Mouse (Mus musculus) right cerebral cortex, postnatal 14 days (tissue): Measurements from ENCODE around the gene Tgfbi.

Experiments used
- DNase-seq: peaks from one replicate; pipeline ENCODE4 v3.0.0; 2022

The Tgfbi gene

GRCm38 (mm10) chr13:56609103-56609856, at the start of gene Tgfbi:
Tgfbi (plus strand) TSS chr13:56609523.
- peak; percentile 42 for DNase-seq

- no peak for DNase-seq
Measured at GRCm38 (mm10) chr13:56559841-56560370, 49.4 kb upstream of the Tgfbi start.

- no peak for DNase-seq
Measured at GRCm38 (mm10) chr13:56561129-56561528, 48.2 kb upstream of the Tgfbi start.

GRCm38 (mm10) chr13:56563075-56563474, 46.2 kb upstream of the Tgfbi start:
- DNase-seq, result peak; percentile 52

- DNase-seq, result no peak
Measured at GRCm38 (mm10) chr13:56566336-56566735, 43.0 kb upstream of the Tgfbi start.

GRCm38 (mm10) chr13:56571645-56572044, 37.7 kb upstream of the Tgfbi start:
- no peak for DNase-seq

GRCm38 (mm10) chr13:56575074-56575473, 34.2 kb upstream of the Tgfbi start:
- DNase-seq, result no peak

- peak; percentile 59 for DNase-seq
Measured at GRCm38 (mm10) chr13:56575701-56576321, 33.5 kb upstream of the Tgfbi start.

- DNase-seq, result no peak
Measured at GRCm38 (mm10) chr13:56578097-56578496, 31.2 kb upstream of the Tgfbi start.

- no peak for DNase-seq
Measured at GRCm38 (mm10) chr13:56580450-56580849, 28.9 kb upstream of the Tgfbi start.

GRCm38 (mm10) chr13:56581512-56581911, 27.8 kb upstream of the Tgfbi start:
- DNase-seq, result no peak

GRCm38 (mm10) chr13:56581961-56582434, 27.3 kb upstream of the Tgfbi start:
- peak; percentile 22 for DNase-seq

- DNase-seq, result no peak
Measured at GRCm38 (mm10) chr13:56582720-56583119, 26.6 kb upstream of the Tgfbi start.

GRCm38 (mm10) chr13:56586046-56586445, 23.3 kb upstream of the Tgfbi start:
- no peak for DNase-seq

GRCm38 (mm10) chr13:56588454-56589117, 20.7 kb upstream of the Tgfbi start:
- DNase-seq, result no peak

- DNase-seq, result no peak
Measured at GRCm38 (mm10) chr13:56590202-56590601, 19.1 kb upstream of the Tgfbi start.

- DNase-seq, result no peak
Measured at GRCm38 (mm10) chr13:56591191-56591590, 18.1 kb upstream of the Tgfbi start.

- no peak for DNase-seq
Measured at GRCm38 (mm10) chr13:56591939-56592338, 17.4 kb upstream of the Tgfbi start.

- no peak for DNase-seq
Measured at GRCm38 (mm10) chr13:56593196-56593595, 16.1 kb upstream of the Tgfbi start.

GRCm38 (mm10) chr13:56593961-56594391, 15.3 kb upstream of the Tgfbi start:
- DNase-seq, result no peak

GRCm38 (mm10) chr13:56595246-56595645, 14.1 kb upstream of the Tgfbi start:
- DNase-seq, result no peak

- DNase-seq, result no peak
Measured at GRCm38 (mm10) chr13:56597296-56597695, 12.0 kb upstream of the Tgfbi start.

GRCm38 (mm10) chr13:56597831-56598612, 11.3 kb upstream of the Tgfbi start:
- DNase-seq, result no peak
